Comparison of ENCODE assay signal across 18 mouse cellular contexts in genomic region chr7:34734348-34734747, GRCm38 (mm10).
A peak's percentile ranks its signal among the peaks of the same experiment; 100 is the strongest.
DNase-seq lines count a peak whose midpoint lies in the region; ATAC-seq lines count a peak whose summit lies in the region.
"Had no signal": no experiment of that assay in that cellular context is flagged by ENCODE, and none has a peak within 500 bp of the region (broad histone marks: within the 10 kb centered on the region; RNA-seq: fewer than 3 reads in every experiment).

No protein-coding gene starts in this region.

- 65% methylated on average over 6 of the region's 6 CpGs for WGBS in forebrain, embryonic 14.5 days
- WGBS in forebrain, embryonic 11.5 days, result 88% methylated on average over 6 of the region's 6 CpGs
- 68% methylated on average over 6 of the region's 6 CpGs for WGBS in hindbrain, embryonic 16.5 days

- H3K4me1 ChIP-seq in forebrain, embryonic 14.5 days (ENCODE audit: control insufficient read depth, insufficient read depth, low read length), result peaks cover 9% of the 10 kb centered on the region; the same call in 1 of the 2 replicates
- H3K4me1 ChIP-seq in forebrain, embryonic 11.5 days (replicated peaks; ENCODE audit: control insufficient read depth, insufficient read depth, low read length), result no peaks in the 10 kb centered on the region
- no peaks in the 10 kb centered on the region; the same call in 1 of the 2 replicates for H3K4me1 ChIP-seq in hindbrain, embryonic 16.5 days (ENCODE audit: control insufficient read depth, insufficient read depth, low read depth, low read length)
- H3K4me1 ChIP-seq: liver, embryonic 12.5 days; lung, embryonic 15.5 days; neural tube, embryonic 12.5 days had no signal

- H3K36me3 ChIP-seq in forebrain, embryonic 14.5 days (ENCODE audit: control insufficient read depth, insufficient read depth, low read length), result no peaks in the 10 kb centered on the region
- H3K36me3 ChIP-seq in forebrain, embryonic 11.5 days (ENCODE audit: control insufficient read depth, insufficient read depth, low read length), result no peaks in the 10 kb centered on the region
- H3K36me3 ChIP-seq in hindbrain, embryonic 16.5 days (ENCODE audit: control insufficient read depth, insufficient read depth, low read length), result no peaks in the 10 kb centered on the region
- H3K36me3 ChIP-seq: heart, embryonic 15.5 days; limb, embryonic 10.5 days; liver, embryonic 12.5 days; lung, embryonic 15.5 days; neural tube, embryonic 12.5 days had no signal

- H3K4me3 ChIP-seq in forebrain, embryonic 14.5 days (ENCODE audit: low read depth, low read length), result no peak overlapping the region
- no peak overlapping the region for H3K4me3 ChIP-seq in forebrain, embryonic 11.5 days (ENCODE audit: low read depth, low read length)
- H3K4me3 ChIP-seq in hindbrain, embryonic 16.5 days (ENCODE audit: low read length), result no peak overlapping the region
- H3K4me3 ChIP-seq: heart, embryonic 15.5 days; limb, embryonic 10.5 days; liver, embryonic 12.5 days; lung, embryonic 15.5 days; neural tube, embryonic 12.5 days had no signal

- no peaks in the 10 kb centered on the region for H3K27me3 ChIP-seq in forebrain, embryonic 14.5 days (replicated peaks; ENCODE audit: control insufficient read depth, insufficient read depth, low read length)
- no peaks in the 10 kb centered on the region for H3K27me3 ChIP-seq in forebrain, embryonic 11.5 days (ENCODE audit: control insufficient read depth, insufficient read depth, low read length)
- H3K27me3 ChIP-seq in hindbrain, embryonic 16.5 days (replicated peaks; ENCODE audit: control insufficient read depth, insufficient read depth, low read length), result no peaks in the 10 kb centered on the region; the same call in 1 of the 2 replicates
- H3K27me3 ChIP-seq: liver, embryonic 12.5 days; lung, embryonic 15.5 days; neural tube, embryonic 12.5 days had no signal

- peak; percentile 20 for ATAC-seq in forebrain, embryonic 14.5 days
- no peak for ATAC-seq in forebrain, embryonic 11.5 days (replicated peaks; ENCODE audit: low FRiP score)
- peak; percentile 51 for ATAC-seq in hindbrain, embryonic 16.5 days
- ATAC-seq: liver, embryonic 12.5 days; midbrain, embryonic 16.5 days had no signal

- no peak overlapping the region for H3K27ac ChIP-seq in forebrain, embryonic 14.5 days (ENCODE audit: low read depth, low read length)
- H3K27ac ChIP-seq in forebrain, embryonic 11.5 days (ENCODE audit: low read depth, low read length), result no peak overlapping the region
- H3K27ac ChIP-seq in hindbrain, embryonic 16.5 days (ENCODE audit: low read depth, low read length), result no peak overlapping the region
- H3K27ac ChIP-seq: heart, embryonic 15.5 days; limb, embryonic 10.5 days; liver, embryonic 12.5 days; lung, embryonic 15.5 days; neural tube, embryonic 12.5 days had no signal

- no peak overlapping the region for H3K9ac ChIP-seq in forebrain, embryonic 14.5 days (ENCODE audit: low read length)
- no peak overlapping the region for H3K9ac ChIP-seq in forebrain, embryonic 11.5 days (ENCODE audit: low read length)
- no peak overlapping the region for H3K9ac ChIP-seq in hindbrain, embryonic 16.5 days (ENCODE audit: low read depth, low read length)
- H3K9ac ChIP-seq: heart, embryonic 15.5 days; liver, embryonic 12.5 days; lung, embryonic 15.5 days; neural tube, embryonic 12.5 days had no signal

- DNase-seq in forebrain, embryonic 14.5 days (ENCODE audit: low spot score), result no peak
- no peak for DNase-seq in forebrain, embryonic 11.5 days (ENCODE audit: low spot score)
- DNase-seq in layer of hippocampus, adult 8-10 months (ENCODE audit: low spot score in 2 of 2), result peak; percentile 48 to 71
- no peak for DNase-seq in layer of hippocampus, adult 9-10 months (ENCODE audit: low spot score)
- peak; percentile 8 for DNase-seq in cerebellum, adult 8-10 months
- no peak for DNase-seq in urinary bladder, postnatal 10 days (ENCODE audit: low spot score)
- DNase-seq in gastrocnemius, adult 18-20 months (ENCODE audit: low spot score), result no peak
- DNase-seq: kidney, adult 8-10 months; kidney, postnatal 36 days; spleen, adult 18-20 months; thymus, postnatal 14 days had no signal

- H3K4me2 ChIP-seq in forebrain, embryonic 14.5 days (ENCODE audit: low read length), result no peak overlapping the region
- no peak overlapping the region for H3K4me2 ChIP-seq in forebrain, embryonic 11.5 days (ENCODE audit: low read depth, low read length, severe bottlenecking)
- no peak overlapping the region for H3K4me2 ChIP-seq in hindbrain, embryonic 16.5 days (ENCODE audit: low read length)
- H3K4me2 ChIP-seq: heart, embryonic 15.5 days; liver, embryonic 12.5 days; lung, embryonic 15.5 days; neural tube, embryonic 12.5 days had no signal

- H3K9me3 ChIP-seq in forebrain, embryonic 14.5 days (replicated peaks; ENCODE audit: control insufficient read depth, low read length), result no peaks in the 10 kb centered on the region
- no peaks in the 10 kb centered on the region for H3K9me3 ChIP-seq in forebrain, embryonic 11.5 days (ENCODE audit: control insufficient read depth, low read length)
- H3K9me3 ChIP-seq in hindbrain, embryonic 16.5 days (ENCODE audit: control insufficient read depth, low read length), result no peaks in the 10 kb centered on the region
- H3K9me3 ChIP-seq: heart, embryonic 15.5 days; limb, embryonic 10.5 days; liver, embryonic 12.5 days; lung, embryonic 15.5 days; neural tube, embryonic 12.5 days had no signal

Comparison
In these comparisons a context has a peak if more than half of its experiments do, and no peak if none do; other contexts are left out.
1. DNase-seq: peak in layer of hippocampus, adult 8-10 months (2 of 2) and cerebellum, adult 8-10 months (single experiment); none in forebrain, embryonic 14.5 days (single experiment), forebrain, embryonic 11.5 days (single experiment), layer of hippocampus, adult 9-10 months (single experiment), urinary bladder, postnatal 10 days (single experiment) and gastrocnemius, adult 18-20 months (single experiment).